Mouse (Mus musculus) ES-CJ7 (cell line): ENCODE measurements around the gene Rcan3.

Experiments
- DNase-seq: peaks from one replicate; pipeline ENCODE4 v3.0.0; 2011; ENCODE audit warnings: low read depth, low spot score

Gene Rcan3

DNA sequence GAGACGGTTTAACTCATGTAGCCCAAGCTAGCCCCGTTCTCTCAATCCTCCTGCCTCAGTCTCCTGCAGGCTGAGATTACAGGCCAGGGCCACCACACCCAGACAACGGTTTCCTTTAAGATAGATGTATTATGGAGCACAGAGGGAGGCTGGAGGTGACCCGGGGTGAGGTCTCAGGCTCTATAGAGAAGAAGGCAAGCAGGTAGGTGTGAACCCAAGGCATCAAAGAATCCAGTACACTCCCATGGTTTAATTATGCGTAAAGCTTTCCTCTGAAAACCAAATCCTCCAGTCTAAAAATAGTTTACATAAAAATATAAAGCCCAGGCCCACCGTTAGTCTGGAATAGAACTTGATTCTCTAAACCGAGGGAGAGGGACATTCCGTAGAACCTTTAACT lies 20.2 kb downstream of the Rcan3 start:
- DNase-seq, result peak; percentile 81

DNA sequence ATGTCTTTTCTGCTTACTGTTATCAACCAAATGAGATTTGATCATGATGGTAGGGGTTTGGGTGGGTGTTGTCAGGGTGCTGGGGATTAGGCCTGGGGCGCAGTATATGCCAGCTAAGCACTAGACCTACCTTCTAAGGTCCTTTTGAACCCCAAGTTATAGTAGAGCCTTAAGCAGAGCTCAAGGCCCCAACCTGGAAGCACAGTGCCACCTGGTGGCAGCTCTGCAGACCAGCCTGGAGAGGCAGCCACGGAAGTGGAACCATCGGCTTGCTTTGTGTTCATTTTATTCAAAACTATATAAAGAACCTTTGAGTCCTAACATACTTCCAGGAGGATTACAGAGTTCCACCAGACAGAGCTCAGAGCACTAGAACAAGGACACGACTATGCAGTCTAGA lies 22.0 kb downstream of the Rcan3 start:
- no peak for DNase-seq

DNA sequence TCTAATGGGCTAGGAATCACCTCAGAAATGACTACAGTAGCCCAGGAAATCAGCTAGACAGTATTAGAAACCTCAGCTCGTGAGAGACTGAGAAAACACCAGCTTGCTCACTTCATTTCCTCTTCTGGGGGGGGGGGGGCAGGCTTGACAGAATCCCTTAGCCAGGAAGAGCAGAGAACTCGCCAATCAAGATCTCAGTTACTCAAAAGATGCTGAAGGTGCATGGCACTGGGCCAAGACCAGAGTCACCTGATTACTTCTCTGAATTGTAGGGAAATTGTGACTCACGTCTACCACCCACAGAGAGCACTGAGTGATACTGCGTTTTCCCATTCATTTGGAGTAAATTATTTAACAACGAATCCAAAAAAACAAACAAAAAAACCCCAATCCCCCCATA lies 27.5 kb downstream of the Rcan3 start:
- DNase-seq, result no peak

DNA sequence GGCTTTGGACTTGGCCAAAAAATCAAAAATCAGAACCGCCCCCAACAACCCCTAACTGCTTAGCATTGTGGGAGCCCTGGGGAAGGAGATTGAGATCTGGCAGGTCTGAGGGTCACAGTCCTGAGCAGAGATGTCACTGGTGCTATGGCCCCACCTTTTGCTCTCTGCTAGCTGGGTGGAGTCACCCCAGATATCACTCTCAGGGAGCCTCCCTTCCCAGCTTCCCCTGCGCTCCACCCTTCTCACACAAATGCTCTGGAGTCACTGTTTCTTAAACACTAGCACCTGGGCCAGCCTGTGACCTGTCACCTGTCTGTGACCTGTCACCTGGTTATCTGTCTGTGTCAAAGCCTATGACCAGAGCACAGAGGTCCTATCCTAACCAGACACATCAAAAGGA lies 28.7 kb downstream of the Rcan3 start:
- DNase-seq, result no peak

DNA sequence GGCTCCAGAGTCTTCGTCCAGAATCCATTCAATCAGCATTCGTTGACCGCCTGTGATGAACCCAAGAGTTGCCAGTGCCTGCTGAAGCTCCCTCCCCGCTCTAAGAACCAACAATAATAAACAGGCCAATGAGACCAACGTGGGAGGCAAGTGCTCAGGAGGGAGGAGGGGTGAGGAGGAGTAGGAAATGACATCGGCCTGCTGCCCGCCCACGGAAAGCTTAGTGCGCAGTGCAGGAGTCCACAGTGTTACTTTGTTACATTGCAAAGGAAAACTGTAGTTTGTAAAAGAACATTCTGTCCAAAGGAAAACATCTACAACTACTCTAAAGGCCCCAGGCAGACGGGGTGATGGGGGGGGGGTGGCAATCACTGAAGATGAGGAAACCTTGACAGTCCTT lies 29.6 kb downstream of the Rcan3 start:
- no peak for DNase-seq

DNA sequence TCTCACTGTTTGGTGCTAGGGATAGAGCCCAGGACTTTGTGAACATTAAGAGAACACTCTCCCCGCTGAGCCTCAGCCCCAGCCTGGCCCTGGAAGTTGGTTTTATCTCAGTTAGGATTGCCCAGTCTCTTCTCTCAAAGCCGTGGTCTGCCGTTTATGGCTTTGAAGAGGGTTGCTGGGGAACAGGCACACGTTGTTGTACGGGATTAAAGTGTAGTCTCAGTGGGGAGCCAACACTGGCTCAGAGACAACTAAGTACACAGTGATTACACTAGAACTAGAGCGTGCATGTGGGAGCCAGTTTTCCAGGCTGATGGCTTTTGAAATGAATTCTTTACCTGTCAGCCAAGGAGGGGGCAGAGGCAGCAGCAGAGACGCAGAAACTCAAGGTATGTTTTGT lies 31.8 kb downstream of the Rcan3 start:
- no peak for DNase-seq

DNA sequence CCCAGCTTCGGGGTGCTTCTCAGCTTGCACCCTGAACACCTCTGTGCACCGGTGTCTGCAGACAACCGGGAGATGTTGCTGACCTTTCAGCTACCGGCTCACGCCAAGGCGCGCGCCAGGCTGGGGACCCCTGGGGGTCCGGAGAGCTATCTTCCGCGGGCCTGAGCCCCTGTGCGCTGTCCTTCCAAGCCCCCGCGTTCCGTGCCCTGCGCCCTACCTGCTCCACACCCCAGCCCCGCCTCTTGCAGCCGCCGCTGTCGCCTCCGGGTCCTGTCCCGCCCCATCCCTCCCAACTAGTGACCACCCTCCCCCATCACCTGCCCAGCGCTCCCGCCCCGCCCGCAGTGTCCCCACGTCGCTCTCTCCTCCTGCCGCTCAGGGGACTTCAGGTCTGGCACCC lies 35.7 kb downstream of the Rcan3 start, which contains the start of gene Ncmap:
Gene Ncmap, minus strand, starts transcription at position 237 of the 400 bp plus-strand sequence.
- DNase-seq, result no peak

DNA sequence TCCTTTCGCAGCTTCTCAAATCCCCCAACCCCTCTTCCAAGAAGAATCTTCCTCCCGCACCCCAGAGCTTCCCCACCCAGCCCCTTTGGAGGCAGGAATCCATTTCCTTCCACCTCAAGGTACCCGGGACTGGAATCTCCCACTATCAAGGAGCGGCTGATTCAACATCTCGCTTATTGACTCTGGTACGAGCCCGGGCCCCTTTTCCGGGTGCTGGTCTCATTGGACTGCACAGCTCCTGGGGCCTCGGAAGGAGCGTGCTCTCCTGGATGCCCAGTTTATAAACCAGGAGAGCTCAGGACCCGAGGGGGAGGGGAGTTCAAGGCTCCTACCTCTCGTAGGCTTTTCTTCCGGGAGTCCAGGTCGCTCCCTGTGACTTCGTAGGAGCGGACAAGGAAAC lies 36.1 kb downstream of the Rcan3 start:
- DNase-seq, result no peak

DNA sequence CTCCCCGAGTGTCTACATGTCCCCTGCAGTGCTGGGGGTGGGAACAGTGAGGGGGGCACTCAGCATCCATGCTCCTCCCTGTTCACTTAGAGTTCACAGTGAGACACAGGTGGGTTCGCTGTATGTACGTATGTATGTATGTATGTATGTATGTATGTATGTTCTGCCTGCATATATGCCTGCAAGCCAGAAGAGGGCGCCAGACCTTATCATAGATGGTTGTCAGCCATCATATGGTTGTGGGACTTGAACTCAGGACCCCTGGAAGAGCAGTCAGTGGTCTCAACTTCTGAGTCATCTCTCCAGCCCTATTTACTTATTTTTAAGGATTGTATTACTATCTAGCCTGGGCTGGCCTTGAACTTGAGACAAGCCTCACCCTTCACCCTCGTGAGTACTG lies 37.4 kb downstream of the Rcan3 start:
- peak; percentile 45 for DNase-seq

DNA sequence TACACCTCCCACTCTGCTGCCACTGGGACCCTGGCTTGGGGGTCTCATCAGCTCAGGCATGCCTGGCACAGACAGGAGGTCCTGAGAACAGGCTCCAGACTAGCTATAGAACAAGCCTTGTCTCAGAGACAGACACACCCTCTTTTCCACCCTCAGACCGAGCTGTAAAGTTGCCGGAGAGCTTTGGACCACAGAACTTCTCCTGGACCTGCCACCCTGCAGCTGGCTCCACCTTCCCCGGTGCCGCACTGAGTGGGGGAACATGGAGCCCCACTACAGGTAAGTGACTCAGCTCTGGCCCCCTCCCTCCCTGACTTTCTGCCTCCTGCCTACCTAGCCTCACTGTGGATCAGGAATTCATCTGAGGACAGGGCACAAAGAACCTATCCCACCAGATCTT lies 38.3 kb downstream of the Rcan3 start:
- DNase-seq, result no peak

DNA sequence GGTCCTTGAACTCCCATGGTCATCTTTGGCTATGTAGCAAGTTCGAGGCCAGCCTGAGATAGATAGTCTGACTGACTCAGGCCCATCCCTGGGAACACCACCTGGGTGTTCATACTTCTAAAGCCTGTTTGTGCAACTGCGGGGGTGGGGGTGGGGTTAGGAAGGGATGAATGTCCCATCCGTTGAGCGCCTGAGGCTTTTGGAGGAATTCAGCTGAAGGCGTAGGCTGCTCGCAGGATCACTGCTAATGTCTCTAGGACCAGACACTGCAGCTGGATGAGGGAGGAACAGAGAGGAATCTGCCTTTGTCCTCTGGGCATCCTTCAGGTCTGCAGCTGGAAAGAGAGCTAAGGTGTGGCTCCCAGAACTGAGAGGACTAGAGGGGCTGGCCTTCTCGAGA lies 39.0 kb downstream of the Rcan3 start:
- peak; percentile 43 for DNase-seq

DNA sequence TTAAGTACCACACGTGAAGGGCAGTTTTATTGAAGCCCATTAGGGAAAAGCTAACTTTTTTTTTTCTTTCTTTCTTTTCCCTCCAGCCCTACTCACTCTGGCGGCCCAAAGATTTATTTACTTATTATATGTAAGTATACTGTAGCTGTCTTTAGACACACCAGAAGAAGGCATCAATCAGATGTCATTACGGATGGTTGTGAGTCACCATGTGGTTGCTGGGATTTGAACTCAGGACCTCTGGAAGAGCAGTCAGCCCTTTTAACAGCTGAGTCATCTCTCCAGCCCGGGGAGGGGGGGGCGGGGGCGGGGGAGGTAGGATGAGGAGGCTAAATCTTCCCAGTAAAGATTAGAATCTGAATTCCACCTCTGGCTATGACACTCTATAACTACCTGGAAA lies 40.3 kb downstream of the Rcan3 start:
- DNase-seq, result no peak

DNA sequence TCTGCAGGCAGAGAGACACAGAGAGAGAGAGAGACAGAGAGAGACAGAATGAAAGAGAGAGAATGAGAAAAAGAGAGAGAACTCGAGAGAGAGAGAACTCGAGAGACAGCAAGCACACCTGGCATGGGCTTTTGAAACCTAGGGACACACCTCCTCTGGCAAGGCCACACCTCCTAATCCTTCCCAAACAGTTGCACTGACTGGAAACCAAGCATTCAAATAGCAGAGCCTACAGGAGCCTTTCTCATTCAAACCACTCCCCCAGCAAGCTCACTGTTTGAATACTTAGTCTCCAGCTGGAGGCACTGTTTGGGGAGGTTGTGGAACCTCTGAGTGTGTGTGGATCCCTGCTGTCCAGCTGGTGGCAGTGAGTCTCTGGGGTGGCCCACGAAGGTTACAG lies 40.9 kb downstream of the Rcan3 start:
- DNase-seq, result peak; percentile 52

DNA sequence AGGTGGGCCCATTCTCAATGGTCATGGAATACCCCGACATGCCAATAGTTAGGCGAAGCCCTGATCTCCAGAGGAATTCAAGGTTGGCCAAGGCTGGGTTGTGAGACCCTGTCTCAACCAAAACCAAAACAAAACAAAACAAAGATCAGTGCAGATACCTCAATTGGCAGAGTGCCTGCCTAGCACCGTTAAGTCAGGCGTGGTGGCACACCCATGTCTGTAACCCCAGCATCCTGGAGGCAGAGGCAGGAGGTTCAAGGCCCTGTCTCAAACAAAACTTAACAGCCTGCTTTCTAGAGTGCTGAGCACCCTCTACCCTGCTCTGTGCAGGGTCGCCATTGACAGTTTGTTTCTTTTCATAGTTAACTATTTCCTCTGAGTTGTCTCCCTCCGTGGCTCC lies 42.6 kb downstream of the Rcan3 start:
- no peak for DNase-seq

DNA sequence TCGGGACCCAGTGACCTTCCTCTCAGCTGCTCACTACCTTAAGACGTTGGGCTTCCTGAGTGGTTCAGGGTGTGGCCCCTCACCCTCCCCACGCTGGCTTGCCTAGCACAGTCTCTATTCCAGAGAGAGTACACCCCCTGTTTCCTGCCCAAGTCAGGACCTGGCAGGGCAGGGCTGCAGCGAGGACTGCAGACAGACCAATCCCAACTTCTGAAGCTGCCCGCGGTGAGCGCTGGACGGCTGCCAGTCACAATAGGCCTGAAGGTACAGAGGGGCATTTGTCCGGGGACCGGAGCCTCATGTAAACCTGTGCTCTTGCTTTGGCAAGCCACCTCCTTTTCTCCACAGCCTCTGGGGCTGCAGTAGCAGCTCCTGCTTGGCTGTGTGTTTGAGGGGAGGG lies 48.0 kb downstream of the Rcan3 start:
- DNase-seq, result no peak

DNA sequence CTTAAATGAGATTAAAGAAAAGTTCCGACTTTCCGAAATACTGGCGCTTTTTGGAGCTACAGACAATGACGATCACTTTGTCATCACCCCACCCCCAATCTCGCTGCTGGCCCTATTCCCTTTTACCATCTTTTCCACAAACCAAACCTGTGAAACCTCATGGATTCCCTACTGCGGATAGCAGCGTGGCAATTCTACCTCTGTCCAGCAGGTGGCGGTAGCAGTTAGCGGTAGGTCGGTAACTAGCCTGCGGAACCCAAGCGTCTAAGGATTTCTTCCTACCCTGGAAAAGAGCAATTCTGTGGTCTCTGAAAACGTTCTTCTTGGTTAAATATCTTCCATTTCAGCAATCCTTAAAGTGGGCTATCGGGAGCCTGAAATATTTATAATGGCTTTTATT lies 51.3 kb downstream of the Rcan3 start:
- DNase-seq, result peak; percentile 85

DNA sequence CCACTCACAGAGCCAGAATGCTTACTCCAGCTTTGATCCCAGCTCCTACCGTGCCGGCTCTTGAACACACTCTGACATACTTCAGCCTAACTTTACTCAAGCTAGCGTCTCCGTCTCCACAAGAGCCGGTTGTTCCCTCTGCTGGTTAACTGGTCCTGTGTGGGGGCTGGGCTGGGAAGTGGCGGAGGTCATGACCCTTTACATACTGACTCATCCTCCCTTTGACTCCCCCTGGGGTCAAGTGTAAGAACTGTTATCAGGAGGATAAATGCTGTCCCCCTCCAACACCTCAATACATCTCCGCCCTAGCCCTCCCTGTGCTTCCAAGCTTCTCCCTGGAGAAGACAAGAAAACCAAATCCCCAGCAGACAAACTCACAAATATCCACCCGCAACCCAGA lies 52.3 kb downstream of the Rcan3 start:
- DNase-seq, result peak; percentile 94

DNA sequence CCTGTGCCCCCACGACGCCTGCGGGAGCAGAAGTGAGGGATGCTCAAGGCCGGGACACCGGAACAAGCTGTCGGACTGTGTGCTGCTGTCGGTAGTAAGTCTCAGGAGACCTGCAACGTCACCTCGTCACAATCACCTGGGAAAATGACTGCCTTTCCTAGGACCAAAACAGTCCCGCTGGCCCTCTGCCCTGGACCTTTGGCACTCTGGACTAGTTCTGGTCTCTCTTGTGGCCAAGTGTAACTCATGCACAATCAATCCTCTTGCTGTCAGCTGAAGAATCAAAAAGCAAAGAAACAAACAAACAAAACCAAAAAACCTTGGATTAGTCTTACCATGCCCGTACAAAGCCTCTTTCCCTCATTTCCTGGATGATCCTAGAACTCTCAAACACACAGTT lies 56.4 kb downstream of the Rcan3 start:
- DNase-seq, result no peak

DNA sequence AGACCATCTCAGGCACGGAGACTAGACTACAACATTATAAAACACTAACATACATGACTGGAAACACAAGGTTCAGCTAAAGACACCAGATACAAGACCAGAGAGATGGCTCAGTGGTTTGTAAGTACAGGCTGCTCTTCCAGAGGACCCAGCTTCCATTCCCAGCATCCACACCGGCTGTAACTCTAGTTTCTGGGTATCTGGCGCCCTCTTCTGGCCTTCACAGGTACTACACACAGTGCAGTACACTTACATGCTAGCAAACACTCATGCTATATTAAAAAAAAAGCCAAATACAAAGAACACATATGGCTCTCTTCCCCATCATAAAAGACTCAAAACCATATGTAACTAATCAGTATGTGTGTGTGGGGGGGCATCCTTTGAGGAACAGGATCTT lies 58.2 kb downstream of the Rcan3 start:
- DNase-seq, result peak; percentile 64

DNA sequence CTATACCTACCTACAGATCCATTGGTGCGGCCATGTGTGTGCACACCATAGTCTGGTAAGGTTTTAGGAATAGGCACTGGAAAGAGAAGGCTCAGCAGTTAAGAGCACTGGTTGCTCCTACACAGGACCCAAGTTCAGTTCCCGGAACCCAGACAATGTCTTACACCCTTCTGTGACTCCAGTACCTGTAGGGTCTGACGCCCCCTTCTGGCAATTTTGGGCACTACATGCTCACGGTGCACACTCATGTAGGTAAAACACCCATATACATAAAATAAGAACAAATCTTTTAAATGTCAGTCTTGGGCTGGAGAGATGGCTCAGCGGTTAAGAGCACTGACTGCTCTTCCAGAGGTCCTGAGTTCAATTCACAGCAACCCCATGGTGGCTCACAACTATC lies 60.4 kb downstream of the Rcan3 start:
- peak; percentile 51 for DNase-seq

DNA sequence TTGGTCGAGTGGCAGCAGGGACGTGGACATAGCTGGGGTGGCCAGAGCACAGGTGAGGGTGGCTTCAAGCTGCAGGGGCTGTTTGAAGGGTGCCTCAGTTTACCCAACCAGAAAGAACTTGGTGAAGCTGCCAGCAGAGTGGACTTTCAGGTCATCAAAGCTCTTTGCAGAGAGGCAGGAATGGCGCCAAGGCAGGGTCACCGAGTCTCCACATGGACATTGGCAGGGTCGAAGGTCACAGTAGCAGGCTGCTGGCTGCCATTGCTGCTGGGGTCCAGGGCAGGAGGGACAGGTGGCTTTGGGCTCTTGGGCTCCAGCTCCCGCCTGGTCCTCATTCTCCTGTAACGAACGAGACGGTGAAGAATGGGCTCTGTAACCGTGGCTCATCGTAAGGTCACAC lies 63.3 kb downstream of the Rcan3 start:
- no peak for DNase-seq

DNA sequence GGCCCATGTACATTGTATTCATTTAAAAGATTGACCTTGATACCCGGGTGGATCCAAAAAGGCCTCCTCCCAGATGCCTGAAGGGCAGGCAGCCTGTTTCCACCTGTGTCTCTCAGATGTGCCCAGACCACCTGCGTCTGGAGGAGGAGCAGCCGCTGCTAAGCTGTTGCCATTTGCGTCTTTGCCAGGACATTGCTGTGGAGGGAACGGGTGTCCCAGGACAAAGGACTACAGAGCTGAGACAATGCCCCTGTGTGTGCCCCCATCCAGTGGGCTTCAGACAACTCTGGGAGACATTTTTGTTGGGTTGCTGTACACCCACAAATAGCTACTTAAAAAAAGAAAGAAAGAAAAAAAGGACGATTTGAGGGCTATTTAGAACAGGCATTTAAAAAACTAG lies 70.8 kb downstream of the Rcan3 start:
- DNase-seq, result no peak
